In the genomic region with DNA sequence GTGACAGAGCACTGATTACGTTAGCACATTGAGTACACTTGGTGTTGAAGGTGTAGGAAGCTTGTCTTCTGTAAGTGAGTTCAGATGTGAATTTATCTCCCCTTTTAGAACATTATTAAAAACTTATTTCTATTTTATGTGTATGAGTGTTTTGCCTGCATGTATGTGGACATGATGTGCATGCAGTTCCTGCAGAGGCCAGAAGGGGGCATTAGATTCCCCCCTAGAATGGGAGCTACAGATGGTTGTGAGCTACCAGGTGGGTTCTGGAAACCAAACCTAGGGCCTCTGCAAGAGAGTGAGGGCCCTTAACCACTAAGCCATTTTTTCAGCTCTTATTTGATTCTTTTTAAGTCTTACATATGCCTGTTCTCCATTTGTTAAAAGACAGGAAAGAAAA, we compare ENCODE assay signal across 10 mouse cellular contexts.
DNase-seq lines count a peak whose midpoint lies in the region; ATAC-seq and TF ChIP-seq lines count a peak whose summit lies in the region.
"Had no signal": no experiment of that assay in that cellular context is flagged by ENCODE, and none has a peak within 500 bp of the region (broad histone marks: within the 10 kb centered on the region; RNA-seq: fewer than 3 reads in every experiment).

No protein-coding gene starts in this region.

- no peak overlapping the region for H3K27ac ChIP-seq in hindbrain, postnatal 0 days
- no peak overlapping the region for H3K27ac ChIP-seq in hindbrain, embryonic 14.5 days
- H3K27ac ChIP-seq in lung, postnatal 0 days (ENCODE audit: low read length), result no peak overlapping the region
- no peak overlapping the region for H3K27ac ChIP-seq in MEL (ENCODE audit: control insufficient read depth, low read depth, low read length)
- H3K27ac ChIP-seq: hindbrain, embryonic 10.5 days; macrophage had no signal

- H3K4me3 ChIP-seq in hindbrain, postnatal 0 days (ENCODE audit: low read length), result no peak overlapping the region
- H3K4me3 ChIP-seq in hindbrain, embryonic 14.5 days (replicated peaks; ENCODE audit: low read length), result no peak overlapping the region
- no peak overlapping the region for H3K4me3 ChIP-seq in lung, postnatal 0 days (ENCODE audit: low read depth, low read length)
- H3K4me3 ChIP-seq in MEL (ENCODE audit: control insufficient read depth in 1 of 2, insufficient read depth in 1 of 2, low read depth in 2 of 2, low read length in 2 of 2), result no peak overlapping the region
- H3K4me3 ChIP-seq: hindbrain, embryonic 10.5 days had no signal

- H3K27me3 ChIP-seq in hindbrain, postnatal 0 days (ENCODE audit: insufficient read depth, low read length), result no peaks in the 10 kb centered on the region
- no peaks in the 10 kb centered on the region for H3K27me3 ChIP-seq in hindbrain, embryonic 14.5 days (ENCODE audit: control insufficient read depth, insufficient read depth, low read length)
- no peaks in the 10 kb centered on the region for H3K27me3 ChIP-seq in lung, postnatal 0 days (replicated peaks; ENCODE audit: insufficient read depth, low read length)
- H3K27me3 ChIP-seq in MEL (ENCODE audit: control insufficient read depth in 1 of 2, insufficient read depth in 2 of 2, low read length in 2 of 2), result no peaks in the 10 kb centered on the region

- H3K4me1 ChIP-seq in hindbrain, postnatal 0 days (ENCODE audit: insufficient read depth, low read length), result no peaks in the 10 kb centered on the region
- H3K4me1 ChIP-seq in hindbrain, embryonic 14.5 days (replicated peaks; ENCODE audit: control insufficient read depth, insufficient read depth, low read length), result no peaks in the 10 kb centered on the region
- no peaks in the 10 kb centered on the region for H3K4me1 ChIP-seq in lung, postnatal 0 days (ENCODE audit: insufficient read depth, low read depth, low read length)
- no peaks in the 10 kb centered on the region for H3K4me1 ChIP-seq in MEL (ENCODE audit: control insufficient read depth in 1 of 2, insufficient read depth in 2 of 2, low read length in 2 of 2)
- H3K4me1 ChIP-seq: hindbrain, embryonic 10.5 days had no signal

- TF ChIP-seq RAD21 in MEL (IDR thresholded peaks at IDR 0.05; ENCODE audit: low read depth, low read length), result no peak; the same call in 1 of the 2 replicates

- no peak for TF ChIP-seq EP300 in lung, postnatal 0 days (IDR thresholded peaks at IDR 0.05)
- TF ChIP-seq EP300 in MEL (IDR thresholded peaks at IDR 0.05; ENCODE audit: low read depth in 1 of 2, low read length in 2 of 2), result no peak

- no peak overlapping the region for H3K9ac ChIP-seq in hindbrain, postnatal 0 days (replicated peaks; ENCODE audit: low read length)
- H3K9ac ChIP-seq in hindbrain, embryonic 14.5 days, result no peak overlapping the region
- H3K9ac ChIP-seq in lung, postnatal 0 days (replicated peaks; ENCODE audit: low read depth), result no peak overlapping the region
- no peak overlapping the region for H3K9ac ChIP-seq in MEL (ENCODE audit: control insufficient read depth, low read depth, low read length, poor library complexity, severe bottlenecking)

- no peak for DNase-seq in hindbrain, postnatal 0 days (ENCODE audit: low spot score)
- DNase-seq in hindbrain, embryonic 14.5 days (ENCODE audit: low spot score), result no peak
- DNase-seq in lung, postnatal 0 days (ENCODE audit: low spot score), result no peak
- DNase-seq in lung, postnatal 10 days, result no peak
- DNase-seq in MEL (ENCODE audit: low read depth, low spot score), result peak; percentile 6
- DNase-seq in kidney, postnatal 4 days, result peak; percentile 13 to 18
- no peak for DNase-seq in layer of hippocampus, postnatal 36 days
- DNase-seq: cerebellum, adult 9-10 months had no signal

- H3K9me3 ChIP-seq in hindbrain, postnatal 0 days (ENCODE audit: low read length), result no peaks in the 10 kb centered on the region
- no peaks in the 10 kb centered on the region for H3K9me3 ChIP-seq in hindbrain, embryonic 14.5 days (ENCODE audit: control insufficient read depth, low read length)
- no peaks in the 10 kb centered on the region for H3K9me3 ChIP-seq in lung, postnatal 0 days (ENCODE audit: low read length)
- no peaks in the 10 kb centered on the region for H3K9me3 ChIP-seq in MEL (replicated peaks; ENCODE audit: insufficient read depth, low read length)
- H3K9me3 ChIP-seq: hindbrain, embryonic 10.5 days had no signal

- no peak overlapping the region for H3K4me2 ChIP-seq in hindbrain, postnatal 0 days (ENCODE audit: low read depth, low read length)
- H3K4me2 ChIP-seq in hindbrain, embryonic 14.5 days (replicated peaks), result no peak overlapping the region
- H3K4me2 ChIP-seq in lung, postnatal 0 days (replicated peaks; ENCODE audit: low read depth, low read length), result no peak overlapping the region

- no peak for TF ChIP-seq POLR2A in MEL (IDR thresholded peaks at IDR 0.05; ENCODE audit: control insufficient read depth in 1 of 2, insufficient read depth in 1 of 2, low read depth in 1 of 2, low read length in 2 of 2, poor library complexity in 1 of 2)

- no peaks in the 10 kb centered on the region for H3K79me2 ChIP-seq in MEL (ENCODE audit: control insufficient read depth, insufficient read depth, low read length, poor library complexity)

- ATAC-seq in hindbrain, postnatal 0 days, result no peak
- ATAC-seq in hindbrain, embryonic 14.5 days (ENCODE audit: low FRiP score), result no peak
- ATAC-seq in lung, postnatal 0 days, result no peak

- peak; percentile 49 for TF ChIP-seq CTCF in hindbrain, postnatal 0 days (IDR thresholded peaks at IDR 0.05; ENCODE audit: low read depth)
- peak; percentile 46 for TF ChIP-seq CTCF in lung, postnatal 0 days (IDR thresholded peaks at IDR 0.05)
- TF ChIP-seq CTCF in MEL (IDR thresholded peaks at IDR 0.05 in 2 of 3, conservative IDR thresholded peaks at IDR 0.05 in 1 of 3; ENCODE audit: control insufficient read depth in 1 of 3, insufficient read depth in 1 of 3, low read depth in 2 of 3, low read length in 3 of 3, poor library complexity in 1 of 3, severe bottlenecking in 1 of 3), result peak; percentile 31 to 48 (median 39)

- 83% methylated on average over 1 of the region's 1 CpGs for WGBS in hindbrain, postnatal 0 days
- WGBS in hindbrain, embryonic 14.5 days, result 100% methylated on average over 1 of the region's 1 CpGs
- 85% methylated on average over 1 of the region's 1 CpGs for WGBS in lung, postnatal 0 days

- H3K36me3 ChIP-seq in hindbrain, postnatal 0 days (ENCODE audit: insufficient read depth, low read length), result no peaks in the 10 kb centered on the region
- H3K36me3 ChIP-seq in hindbrain, embryonic 14.5 days (replicated peaks; ENCODE audit: control insufficient read depth, insufficient read depth), result no peaks in the 10 kb centered on the region
- no peaks in the 10 kb centered on the region for H3K36me3 ChIP-seq in lung, postnatal 0 days (ENCODE audit: insufficient read depth, low read length)
- H3K36me3 ChIP-seq in MEL (ENCODE audit: control insufficient read depth in 1 of 2, insufficient read depth in 2 of 2, low read length in 2 of 2), result no peaks in the 10 kb centered on the region
- H3K36me3 ChIP-seq: hindbrain, embryonic 10.5 days had no signal

TF ChIP-seq in MEL, 35 proteins besides CTCF, POLR2A, EP300 and RAD21:
- TF ChIP-seq ELF1 (IDR thresholded peaks at IDR 0.05; ENCODE audit: low read depth, low read length), result no peak
- TF ChIP-seq ZMIZ1 (IDR thresholded peaks at IDR 0.05; ENCODE audit: low read depth, low read length), result no peak
- no peak for TF ChIP-seq TAL1 (IDR thresholded peaks at IDR 0.05; ENCODE audit: low read length)
- TF ChIP-seq USF2 (IDR thresholded peaks at IDR 0.05; ENCODE audit: borderline replicate concordance in 1 of 2, insufficient read depth in 1 of 2, low read depth in 1 of 2, low read length in 2 of 2), result no peak
- TF ChIP-seq HCFC1 (IDR thresholded peaks at IDR 0.05; ENCODE audit: low read depth, low read length), result no peak
- no peak for TF ChIP-seq JUND (IDR thresholded peaks at IDR 0.05; ENCODE audit: low read depth, low read length)

Comparison
In these comparisons a context has a peak if more than half of its experiments do, and no peak if none do; other contexts are left out.
1. DNase-seq: peak in MEL (single experiment) and kidney, postnatal 4 days (2 of 2); none in hindbrain, postnatal 0 days (single experiment), hindbrain, embryonic 14.5 days (single experiment), lung, postnatal 0 days (single experiment), lung, postnatal 10 days (single experiment) and layer of hippocampus, postnatal 36 days (0 of 2).
2. Peak in every context shown above with its lines, with median percentiles within 50 percentile points of each other: CTCF ChIP-seq.